12 mouse cellular contexts compared by ENCODE assay signal in genomic region chr2:93177668-93178312, GRCm38 (mm10). TPM values are rescaled to one million over a fixed set of nuclear protein-coding genes. Genes with fewer than 3 reads are reported as not detected.
A peak's percentile ranks its signal among the peaks of the same experiment; 100 is the strongest.
DNase-seq lines count a peak whose midpoint lies in the region; ATAC-seq and TF ChIP-seq lines count a peak whose summit lies in the region.
"Had no signal": no experiment of that assay in that cellular context is flagged by ENCODE, and none has a peak within 500 bp of the region (broad histone marks: within the 10 kb centered on the region; RNA-seq: fewer than 3 reads in every experiment).

No protein-coding gene starts in this region.

- ATAC-seq in stomach, embryonic 15.5 days (ENCODE audit: insufficient read depth, low FRiP score, low read depth), result no peak
- ATAC-seq in stomach, postnatal 0 days (ENCODE audit: low FRiP score, low TSS enrichment), result no peak
- peak; percentile 31 for ATAC-seq in midbrain, embryonic 13.5 days

- no peak overlapping the region for H3K4me3 ChIP-seq in stomach, embryonic 15.5 days (replicated peaks)
- H3K4me3 ChIP-seq in stomach, postnatal 0 days (ENCODE audit: low read depth, low read length), result no peak overlapping the region
- H3K4me3 ChIP-seq in hindbrain, embryonic 10.5 days, result peak overlapping the region; percentile 34; the same call in 1 of the 2 replicates
- H3K4me3 ChIP-seq in midbrain, embryonic 13.5 days (replicated peaks), result no peak overlapping the region
- H3K4me3 ChIP-seq: limb, embryonic 13.5 days had no signal

- H3K27me3 ChIP-seq in stomach, embryonic 15.5 days (replicated peaks), result peaks cover 20% of the 10 kb centered on the region
- H3K27me3 ChIP-seq in stomach, postnatal 0 days (ENCODE audit: control insufficient read depth, insufficient read depth, low read length), result no peaks in the 10 kb centered on the region
- peaks cover 75% of the 10 kb centered on the region for H3K27me3 ChIP-seq in hindbrain, embryonic 10.5 days (ENCODE audit: insufficient read depth, poor library complexity, severe bottlenecking)
- peaks cover 3% of the 10 kb centered on the region; the same call in 1 of the 2 replicates for H3K27me3 ChIP-seq in midbrain, embryonic 13.5 days

- H3K4me2 ChIP-seq in stomach, embryonic 15.5 days, result 0 out of 2 replicates have a peak overlapping the region, but pooled peaks have one; percentile 37
- no peak overlapping the region for H3K4me2 ChIP-seq in stomach, postnatal 0 days (replicated peaks; ENCODE audit: low read depth)
- no peak overlapping the region for H3K4me2 ChIP-seq in midbrain, embryonic 13.5 days (replicated peaks)

- no peak for TF ChIP-seq CTCF in stomach, postnatal 0 days (IDR thresholded peaks at IDR 0.05; ENCODE audit: low read depth)

- no peaks in the 10 kb centered on the region for H3K9me3 ChIP-seq in stomach, embryonic 15.5 days
- H3K9me3 ChIP-seq in stomach, postnatal 0 days (ENCODE audit: control insufficient read depth, low read length), result no peaks in the 10 kb centered on the region
- H3K9me3 ChIP-seq in hindbrain, embryonic 10.5 days, result no peaks in the 10 kb centered on the region
- no peaks in the 10 kb centered on the region for H3K9me3 ChIP-seq in midbrain, embryonic 13.5 days
- H3K9me3 ChIP-seq: G1E; limb, embryonic 13.5 days had no signal

- no peak overlapping the region for H3K9ac ChIP-seq in stomach, embryonic 15.5 days
- no peak overlapping the region for H3K9ac ChIP-seq in stomach, postnatal 0 days (ENCODE audit: low read length)
- H3K9ac ChIP-seq in midbrain, embryonic 13.5 days (replicated peaks), result no peak overlapping the region
- H3K9ac ChIP-seq: limb, embryonic 13.5 days had no signal

- H3K4me1 ChIP-seq in stomach, embryonic 15.5 days, result peaks cover 44% of the 10 kb centered on the region
- no peaks in the 10 kb centered on the region; the same call in 1 of the 2 replicates for H3K4me1 ChIP-seq in stomach, postnatal 0 days (replicated peaks; ENCODE audit: control insufficient read depth, insufficient read depth)
- H3K4me1 ChIP-seq in hindbrain, embryonic 10.5 days (replicated peaks), result peaks cover 96% of the 10 kb centered on the region
- peaks cover 76% of the 10 kb centered on the region for H3K4me1 ChIP-seq in midbrain, embryonic 13.5 days (replicated peaks)

- H3K27ac ChIP-seq in stomach, embryonic 15.5 days, result no peak overlapping the region
- no peak overlapping the region for H3K27ac ChIP-seq in stomach, postnatal 0 days (replicated peaks)
- peak overlapping the region; percentile 91 for H3K27ac ChIP-seq in hindbrain, embryonic 10.5 days
- peak overlapping the region; percentile 90 for H3K27ac ChIP-seq in midbrain, embryonic 13.5 days
- H3K27ac ChIP-seq: limb, embryonic 13.5 days had no signal

- no peak for DNase-seq in stomach, postnatal 0 days (ENCODE audit: low spot score)
- no peak for DNase-seq in hindbrain, embryonic 10.5 days (ENCODE audit: low spot score)
- peak; percentile 31 for DNase-seq in thymus, postnatal 4 days
- no peak for DNase-seq in gastrocnemius, postnatal 10 days
- no peak for DNase-seq in gastrocnemius, adult 18-20 months (ENCODE audit: low spot score)
- DNase-seq: cerebellum, adult 18-20 months; lung, adult 18-20 months; right cerebral cortex, postnatal 14 days had no signal

- TF ChIP-seq EP300 in stomach, postnatal 0 days (optimal IDR thresholded peaks at IDR 0.05), result no peak

- WGBS in stomach, embryonic 15.5 days, result 77% methylated on average over 20 of the region's 20 CpGs
- WGBS in stomach, postnatal 0 days, result 79% methylated on average over 20 of the region's 20 CpGs
- WGBS in hindbrain, embryonic 10.5 days, result 75% methylated on average over 20 of the region's 20 CpGs
- 71% methylated on average over 20 of the region's 20 CpGs for WGBS in midbrain, embryonic 13.5 days

- H3K36me3 ChIP-seq in stomach, embryonic 15.5 days, result no peaks in the 10 kb centered on the region
- H3K36me3 ChIP-seq in stomach, postnatal 0 days (ENCODE audit: control insufficient read depth, insufficient read depth, low read length), result no peaks in the 10 kb centered on the region
- no peaks in the 10 kb centered on the region for H3K36me3 ChIP-seq in hindbrain, embryonic 10.5 days
- H3K36me3 ChIP-seq in midbrain, embryonic 13.5 days, result no peaks in the 10 kb centered on the region
- H3K36me3 ChIP-seq: G1E; limb, embryonic 13.5 days had no signal

RNA-seq across cellular contexts. Expression of gene Trp53i11, which starts 9.6 kb away (rescaled TPM):
- polyA plus RNA-seq in stomach, embryonic 15.5 days (2015; fragmentation: Nextera tagmentation; extraction: Ambion mirVana), result 29.3 and 37.7 TPM in 2 replicates
- 17.3 and 27.8 TPM in 2 replicates for polyA plus RNA-seq in stomach, postnatal 0 days (2015; fragmentation: Nextera tagmentation; extraction: Ambion mirVana)
- 202 and 281 TPM in 2 replicates for polyA plus RNA-seq in hindbrain, embryonic 10.5 days (2016; fragmentation: Nextera tagmentation; extraction: Ambion mirVana)
- 136 and 138 TPM in 2 replicates for polyA plus RNA-seq in midbrain, embryonic 13.5 days (2015; fragmentation: Nextera tagmentation; extraction: Ambion mirVana)
- total RNA-seq in gastrocnemius, postnatal 10 days (2021), result 10 to 100 TPM; 37.0 to 38.3 TPM
- 1 to 10 TPM; 3.9 to 4.5 TPM for total RNA-seq in gastrocnemius, adult 18-20 months (2021)
- total RNA-seq: G1E had no signal
- polyA plus RNA-seq: G1E had no signal

Comparison
In these comparisons a context has a peak if more than half of its experiments do, and no peak if none do; other contexts are left out.
1. H3K27ac ChIP-seq: peak in hindbrain, embryonic 10.5 days (single experiment) and midbrain, embryonic 13.5 days (single experiment); none in stomach, embryonic 15.5 days (single experiment) and stomach, postnatal 0 days (single experiment).